Mouse (Mus musculus): ENCODE data around the gene Iqck.

GRCm38 (mm10) chr7:118928916-118929315, 73.4 kb downstream of the Iqck start:
- no peak for TF ChIP-seq CTCF (IDR thresholded peaks at IDR 0.05; ENCODE audit: low read depth)
- no peak for TF ChIP-seq EP300 (IDR thresholded peaks at IDR 0.05; ENCODE audit: low read depth)

Data from heart, postnatal 0 days (tissue).